In genomic region chr11:86756156-86757141, GRCm38 (mm10) we compare ENCODE assay signal across 8 mouse cellular contexts. TPM values are rescaled to one million over a fixed set of nuclear protein-coding genes. Genes with fewer than 3 reads are reported as not detected.
DNase-seq lines count a peak whose midpoint lies in the region; ATAC-seq lines count a peak whose summit lies in the region.

No protein-coding gene starts in this region.

- H3K27ac ChIP-seq in hindbrain, embryonic 11.5 days (ENCODE audit: low read depth, low read length) = peak overlapping the region; percentile 97

- WGBS in hindbrain, embryonic 11.5 days = 7% methylated on average over 31 of the region's 31 CpGs

- DNase-seq in Muller cell, postnatal 12 days (ENCODE audit: inconsistent ontology term) = peak; percentile 35
- peak; percentile 59 to 67 for DNase-seq in cerebellum, adult 18-20 months
- peak; percentile 32 for DNase-seq in hindbrain, embryonic 11.5 days (ENCODE audit: low spot score)
- peak; percentile 14 to 32 for DNase-seq in left cerebral cortex, adult 18-20 months (ENCODE audit: low spot score in 2 of 2)
- peak; percentile 60 for DNase-seq in lung, postnatal 36 days
- DNase-seq in right cerebral cortex, postnatal 14 days = peak; percentile 52
- DNase-seq in yolk sac, embryonic 10.5 days (ENCODE audit: low spot score) = peak; percentile 69

- H3K9me3 ChIP-seq in hindbrain, embryonic 11.5 days (ENCODE audit: control insufficient read depth, low read length) = no peaks in the 10 kb centered on the region

- no peaks in the 10 kb centered on the region for H3K27me3 ChIP-seq in hindbrain, embryonic 11.5 days (ENCODE audit: control insufficient read depth, insufficient read depth, low read length)

- peak; percentile 22; the same call in 1 of the 2 replicates for ATAC-seq in frontal cortex, adult (ENCODE audit: low TSS enrichment)
- ATAC-seq in hindbrain, embryonic 11.5 days (ENCODE audit: low FRiP score) = no peak; the same call in 1 of the 2 replicates

- H3K4me3 ChIP-seq in hindbrain, embryonic 11.5 days (ENCODE audit: low read depth, low read length) = peak overlapping the region; percentile 90

- H3K4me1 ChIP-seq in hindbrain, embryonic 11.5 days (replicated peaks; ENCODE audit: control insufficient read depth, insufficient read depth, low read length) = no peaks in the 10 kb centered on the region; the same call in 1 of the 2 replicates

- H3K9ac ChIP-seq in hindbrain, embryonic 11.5 days (ENCODE audit: low read depth, low read length) = peak overlapping the region; percentile 72

- peak overlapping the region; percentile 68 for H3K4me2 ChIP-seq in hindbrain, embryonic 11.5 days (replicated peaks; ENCODE audit: low read depth, low read length)

- H3K36me3 ChIP-seq in hindbrain, embryonic 11.5 days (ENCODE audit: control insufficient read depth, insufficient read depth, low read length) = no peaks in the 10 kb centered on the region

RNA-seq across cellular contexts. Expression of gene Cltc, which starts 0.9 kb away (rescaled TPM):
- polyA plus RNA-seq in hindbrain, embryonic 11.5 days (2014; fragmentation: Nextera tagmentation; extraction: Ambion mirVana) = 173 and 188 TPM in 2 replicates
- total RNA-seq in left cerebral cortex, adult 18-20 months (2021) = 100 to 1,000 TPM; 534 to 538 TPM

RNA-seq across cellular contexts. Expression of gene Dhx40, which starts 51.1 kb away (rescaled TPM):
- polyA plus RNA-seq in hindbrain, embryonic 11.5 days (2014; fragmentation: Nextera tagmentation; extraction: Ambion mirVana) = 52.6 and 52.7 TPM in 2 replicates
- total RNA-seq in left cerebral cortex, adult 18-20 months (2021) = 10 to 100 TPM; 22.8 to 22.9 TPM
